Mouse (Mus musculus) liver, adult 2 months (tissue): Measurements from ENCODE around the gene Nod1. TPM values are rescaled to one million over a fixed set of nuclear protein-coding genes. Genes with fewer than 3 reads are reported as not detected.
A peak's percentile ranks its signal among the peaks of the same experiment; 100 is the strongest.

Source experiments
- DNase-seq: peaks from one replicate; pipeline ENCODE4 v3.0.0-alpha.2; 2011; ENCODE audit warnings: low read depth, low spot score; ENCODE audit errors: extremely low read depth
- H3K27ac ChIP-seq: fragments of 200-500 bp; replicated peaks from 2 replicates; pipeline ENCODE4 v1.5.1; 2012; ENCODE audit warnings: low read depth, mild to moderate bottlenecking, control low read depth, inconsistent platforms, low read length; ENCODE audit not compliant: insufficient read depth
- H3K27me3 ChIP-seq: fragments of 200-500 bp; 2 replicates; pipeline ENCODE4 v1.6.1; 2012; ENCODE audit warnings: mild to moderate bottlenecking, moderate library complexity, low read length, inconsistent platforms; ENCODE audit not compliant: control insufficient read depth, insufficient read depth
- H3K36me3 ChIP-seq: fragments of 200-500 bp; 2 replicates; pipeline ENCODE4 v1.6.1; 2012; ENCODE audit warnings: low read length, inconsistent platforms; ENCODE audit not compliant: control insufficient read depth, insufficient read depth
- H3K4me1 ChIP-seq: fragments of 200-500 bp; 2 replicates; pipeline ENCODE4 v1.6.1; 2011; ENCODE audit warnings: low read length; ENCODE audit not compliant: control insufficient read depth, insufficient read depth
- H3K4me3 ChIP-seq: fragments of 200-500 bp; 2 replicates; pipeline ENCODE4 v1.5.1; 2011; ENCODE audit warnings: low read depth, mild to moderate bottlenecking, control low read depth, low read length, moderate library complexity; ENCODE audit not compliant: insufficient read depth
- H3K79me2 ChIP-seq: fragments of 200-500 bp; 2 replicates; pipeline ENCODE4 v1.6.1; 2012; ENCODE audit warnings: inconsistent platforms, mild to moderate bottlenecking, low read length, moderate library complexity; ENCODE audit not compliant: control insufficient read depth, insufficient read depth
- H3K9ac ChIP-seq: fragments of 200-500 bp; 2 replicates; pipeline ENCODE4 v1.6.1; 2012; ENCODE audit warnings: low read depth, mild to moderate bottlenecking, control low read depth, inconsistent platforms, low read length
- CTCF ChIP-seq: fragments of 200-500 bp; IDR thresholded peaks from 2 replicates; pipeline ENCODE4 v1.5.1; 2011; ENCODE audit warnings: low read depth, low read length, control low read depth
- POLR2A ChIP-seq: fragments of 200-500 bp; IDR thresholded peaks from 2 replicates; pipeline ENCODE4 v1.6.1; 2011; ENCODE audit warnings: low read length, control low read depth; ENCODE audit not compliant: insufficient read depth; ENCODE audit errors: extremely low read depth
- WGBS: fragments of 180-500 bp; shearing (Covaris S2); methylation state at CpG from one replicate; pipeline ENCODE4 v1.1.7; 2018; 5-methylcytosine and 5-hydroxymethylcytosine counted together
- polyA plus RNA-seq: library from polyadenylated mRNA; depleted of rRNA; stranded (reverse); fragments of >200 nt; gene quantifications from 2 replicates; pipeline ENCODE4 v1.2.3, GENCODE M21; 2012
- total RNA-seq: library from RNA; depleted of rRNA; stranded (reverse); fragments of >200 nt; gene quantifications from 2 replicates; pipeline ENCODE4 v1.2.3, GENCODE M21; 2014

Gene Nod1
- total and polyA plus RNA-seq, 2 experiments: 7.0 to 8.1 TPM

GRCm38 (mm10) chr6:55001320-55001719, 28.9 kb upstream of the Nod1 start:
- no peak overlapping the region for H3K27ac ChIP-seq
- H3K79me2 ChIP-seq: no peaks in the 10 kb centered on the region
- peaks cover 8% of the 10 kb centered on the region for H3K4me1 ChIP-seq
- no peak overlapping the region for H3K9ac ChIP-seq
- no peaks in the 10 kb centered on the region for H3K36me3 ChIP-seq
- no peak overlapping the region for H3K4me3 ChIP-seq
- TF ChIP-seq CTCF (no peak), POLR2A (no peak)
- 22% methylated on average over 4 of the region's 4 CpGs for WGBS
- no peaks in the 10 kb centered on the region for H3K27me3 ChIP-seq
- DNase-seq: peak; percentile 38

GRCm38 (mm10) chr6:54997726-54998125, 25.3 kb upstream of the Nod1 start:
- Histone ChIP-seq H3K27ac (no peak overlapping the region), H3K79me2 (no peaks in the 10 kb centered on the region), H3K4me1 (peaks cover 8% of the 10 kb centered on the region), H3K36me3 (no peaks in the 10 kb centered on the region), H3K27me3 (no peaks in the 10 kb centered on the region), H3K9ac (no peak overlapping the region), H3K4me3 (no peak overlapping the region)
- 39% methylated on average over 6 of the region's 6 CpGs for WGBS
- no peak for TF ChIP-seq POLR2A
- no peak for TF ChIP-seq CTCF
- peak; percentile 85 for DNase-seq

GRCm38 (mm10) chr6:54996361-54996760, 23.9 kb upstream of the Nod1 start:
- H3K27ac ChIP-seq: peak overlapping the region; percentile 68
- H3K4me1 ChIP-seq: peaks cover 15% of the 10 kb centered on the region
- no peak overlapping the region for H3K9ac ChIP-seq
- no peak overlapping the region for H3K4me3 ChIP-seq
- TF ChIP-seq POLR2A: no peak
- TF ChIP-seq CTCF: no peak
- H3K27me3 ChIP-seq: no peaks in the 10 kb centered on the region
- no peaks in the 10 kb centered on the region for H3K79me2 ChIP-seq
- WGBS: 22% methylated on average over 3 of the region's 3 CpGs
- no peaks in the 10 kb centered on the region for H3K36me3 ChIP-seq
- peak; percentile 79 for DNase-seq

- peak within 1 kb of the TSS; percentile 65 for H3K9ac ChIP-seq
- TF ChIP-seq CTCF (peak; percentile 84), POLR2A (peak; percentile 83)
- H3K27me3 ChIP-seq: no peaks in the 10 kb centered on the region
- peak within 1 kb of the TSS; percentile 61 for H3K4me3 ChIP-seq
- peak; percentile 95 for DNase-seq
- no peaks in the 10 kb centered on the region for H3K79me2 ChIP-seq
- H3K36me3 ChIP-seq: peaks cover 5% of the 10 kb centered on the region; the same call in 1 of the 2 replicates
- H3K4me1 ChIP-seq: peaks cover 13% of the 10 kb centered on the region
- under 1% methylated on average over 41 of the region's 41 CpGs for WGBS
- peak within 1 kb of the TSS; percentile 50 for H3K27ac ChIP-seq
Observed at GRCm38 (mm10) chr6:54992734-54993260, 20.4 kb upstream of the Nod1 start, which contains the start of gene Ggct. Gene Ggct (minus strand): TSS chr6:54992950.

- no peaks in the 10 kb centered on the region for H3K27me3 ChIP-seq
- DNase-seq: peak; percentile 43
- peak overlapping the region; percentile 65 for H3K9ac ChIP-seq
- WGBS: under 1% methylated on average over 7 of the region's 7 CpGs
- TF ChIP-seq CTCF (no peak), POLR2A (no peak)
- peak overlapping the region; percentile 61 for H3K4me3 ChIP-seq
- H3K36me3 ChIP-seq: peaks cover 5% of the 10 kb centered on the region; the same call in 1 of the 2 replicates
- H3K4me1 ChIP-seq: peaks cover 11% of the 10 kb centered on the region
- H3K79me2 ChIP-seq: no peaks in the 10 kb centered on the region
- peak overlapping the region; percentile 50 for H3K27ac ChIP-seq
Observed at GRCm38 (mm10) chr6:54992141-54992540, 19.7 kb upstream of the Nod1 start.

- no peak overlapping the region for H3K4me3 ChIP-seq
- H3K4me1 ChIP-seq: peaks cover 7% of the 10 kb centered on the region
- H3K27ac ChIP-seq: no peak overlapping the region
- WGBS: 34% methylated on average over 2 of the region's 2 CpGs
- peak; percentile 17 for DNase-seq
- no peaks in the 10 kb centered on the region for H3K27me3 ChIP-seq
- no peaks in the 10 kb centered on the region for H3K79me2 ChIP-seq
- TF ChIP-seq POLR2A (no peak), CTCF (no peak)
- peaks cover 7% of the 10 kb centered on the region; the same call in 1 of the 2 replicates for H3K36me3 ChIP-seq
- H3K9ac ChIP-seq: no peak overlapping the region
Observed at GRCm38 (mm10) chr6:54991189-54991588, 18.8 kb upstream of the Nod1 start.
